Mouse (Mus musculus): ENCODE data around the gene Cacnb1. TPM values are rescaled to one million over a fixed set of nuclear protein-coding genes. Genes with fewer than 3 reads are reported as not detected.

Gene Cacnb1
- total and polyA plus RNA-seq, 3 experiments, result 2.3 to 4.4 TPM; not detected in 1

DNA sequence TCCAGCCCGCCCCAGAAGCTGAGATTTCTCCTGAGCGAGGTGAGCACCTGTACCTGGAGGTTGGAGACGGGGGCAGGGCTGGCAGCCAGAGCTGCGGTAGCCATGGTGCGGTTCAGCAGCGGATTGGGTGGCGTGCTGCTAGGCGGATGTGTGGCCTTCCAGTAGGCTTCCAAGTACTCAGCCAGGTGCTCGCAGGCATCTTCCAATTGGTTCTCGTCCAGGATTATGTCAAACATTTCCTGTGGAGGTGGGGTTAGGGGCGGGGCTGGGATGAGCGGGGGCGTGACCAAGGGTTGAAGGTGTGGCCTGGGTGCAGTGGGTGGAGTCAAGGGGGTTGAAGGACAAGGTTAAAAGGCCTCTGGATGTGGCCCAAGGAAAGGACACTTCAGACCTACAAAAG lies 17.8 kb downstream of the Cacnb1 start:
- Histone ChIP-seq H3K9ac (ENCODE audit: control insufficient read depth, low read depth, low read length, poor library complexity, severe bottlenecking) (no peak overlapping the region), H3K9me3 (replicated peaks; ENCODE audit: insufficient read depth, low read length) (no peaks in the 10 kb centered on the region), H3K27me3 (ENCODE audit: control insufficient read depth in 1 of 2, insufficient read depth in 2 of 2, low read length in 2 of 2) (no peaks in the 10 kb centered on the region), H3K27ac (ENCODE audit: control insufficient read depth, low read depth, low read length) (no peak overlapping the region), H3K79me2 (ENCODE audit: control insufficient read depth, insufficient read depth, low read length, poor library complexity) (no peaks in the 10 kb centered on the region), H3K4me1 (ENCODE audit: control insufficient read depth in 1 of 2, insufficient read depth in 2 of 2, low read length in 2 of 2) (peaks cover 0 to under 1% of the 10 kb centered on the region in 2 experiments; a peak in 1 of 4 replicates), H3K4me3 (ENCODE audit: control insufficient read depth in 1 of 2, insufficient read depth in 1 of 2, low read depth in 2 of 2, low read length in 2 of 2) (no peak overlapping the region), H3K36me3 (ENCODE audit: control insufficient read depth in 1 of 2, insufficient read depth in 2 of 2, low read length in 2 of 2) (no peaks in the 10 kb centered on the region)
- no peak for TF ChIP-seq NELFE (IDR thresholded peaks at IDR 0.05; ENCODE audit: low read depth, low read length)
- no peak for DNase-seq (ENCODE audit: low read depth, low spot score)

DNA sequence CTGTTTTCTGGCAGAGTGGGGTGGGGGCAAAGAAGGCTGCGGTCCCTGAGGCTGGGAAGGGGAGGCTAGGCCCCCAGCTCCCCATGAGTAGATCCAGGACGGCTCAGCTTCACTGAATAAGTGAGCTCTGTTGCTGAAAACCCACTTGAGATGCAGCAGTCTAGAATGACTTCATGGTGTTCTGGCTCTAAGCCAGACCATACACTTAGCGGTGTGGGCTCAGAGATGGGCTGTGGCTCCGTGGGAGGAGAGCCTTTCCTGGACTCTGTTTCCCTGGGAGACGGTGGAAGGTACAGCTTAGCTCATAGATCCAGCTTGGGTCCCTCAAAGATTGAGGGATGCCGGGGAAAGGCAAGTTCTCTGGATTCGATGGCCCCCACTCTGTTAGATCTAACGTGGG lies 18.7 kb downstream of the Cacnb1 start:
- Histone ChIP-seq H3K9ac (ENCODE audit: control insufficient read depth, low read depth, low read length, poor library complexity, severe bottlenecking) (no peak overlapping the region), H3K4me3 (ENCODE audit: control insufficient read depth in 1 of 2, insufficient read depth in 1 of 2, low read depth in 2 of 2, low read length in 2 of 2) (no peak overlapping the region), H3K36me3 (ENCODE audit: control insufficient read depth in 1 of 2, insufficient read depth in 2 of 2, low read length in 2 of 2) (peaks cover 0 to 4% of the 10 kb centered on the region in 2 experiments; a peak in 2 of 4 replicates), H3K4me1 (ENCODE audit: control insufficient read depth in 1 of 2, insufficient read depth in 2 of 2, low read length in 2 of 2) (peaks cover 3 to 10% of the 10 kb centered on the region in 2 experiments; a peak in 3 of 4 replicates), H3K9me3 (replicated peaks; ENCODE audit: insufficient read depth, low read length) (no peaks in the 10 kb centered on the region), H3K79me2 (ENCODE audit: control insufficient read depth, insufficient read depth, low read length, poor library complexity) (no peaks in the 10 kb centered on the region), H3K27ac (ENCODE audit: control insufficient read depth, low read depth, low read length) (no peak overlapping the region), H3K27me3 (ENCODE audit: control insufficient read depth in 1 of 2, insufficient read depth in 2 of 2, low read length in 2 of 2) (no peaks in the 10 kb centered on the region)
- DNase-seq (ENCODE audit: low read depth, low spot score), result no peak
- TF ChIP-seq TAL1 (IDR thresholded peaks at IDR 0.05; ENCODE audit: low read length) (no peak), HCFC1 (IDR thresholded peaks at IDR 0.05; ENCODE audit: low read depth, low read length) (no peak), ZMIZ1 (IDR thresholded peaks at IDR 0.05; ENCODE audit: low read depth, low read length) (no peak)

DNA sequence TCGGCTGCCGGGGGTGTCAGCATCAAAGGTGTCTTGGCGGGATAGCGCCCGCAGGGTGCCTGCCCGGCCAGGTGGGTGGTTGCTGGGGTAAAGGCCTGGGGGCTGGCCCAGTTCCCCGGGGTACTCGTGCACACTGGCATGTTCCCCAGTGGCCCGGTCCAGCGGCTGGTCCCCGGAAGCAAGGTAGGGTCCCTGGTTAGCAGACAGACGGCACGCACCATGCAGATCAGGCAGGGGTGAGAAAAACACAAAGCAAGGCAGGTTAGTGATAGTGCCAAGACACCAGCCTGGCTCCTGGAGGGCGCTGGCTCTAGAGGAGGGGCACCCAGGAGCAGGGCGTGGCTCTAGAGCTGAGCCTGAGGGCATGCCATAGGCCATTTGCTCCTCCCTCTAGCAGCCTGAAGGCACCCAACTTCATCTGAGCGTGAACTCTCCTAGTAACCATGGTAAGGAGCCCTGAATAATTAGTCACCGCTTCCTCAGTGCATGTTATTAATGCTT lies 19.6 kb downstream of the Cacnb1 start:
- DNase-seq (ENCODE audit: low read depth, low spot score), result peak; percentile 20
- Histone ChIP-seq H3K4me3 (ENCODE audit: control insufficient read depth in 1 of 2, insufficient read depth in 1 of 2, low read depth in 2 of 2, low read length in 2 of 2) (no peak overlapping the region), H3K36me3 (ENCODE audit: control insufficient read depth in 1 of 2, insufficient read depth in 2 of 2, low read length in 2 of 2) (peaks cover 0 to 6% of the 10 kb centered on the region in 2 experiments; a peak in 2 of 4 replicates), H3K27ac (ENCODE audit: control insufficient read depth, low read depth, low read length) (no peak overlapping the region), H3K4me1 (ENCODE audit: control insufficient read depth in 1 of 2, insufficient read depth in 2 of 2, low read length in 2 of 2) (peaks cover 5 to 16% of the 10 kb centered on the region in 2 experiments; a peak in 3 of 4 replicates), H3K9me3 (replicated peaks; ENCODE audit: insufficient read depth, low read length) (no peaks in the 10 kb centered on the region), H3K27me3 (ENCODE audit: control insufficient read depth in 1 of 2, insufficient read depth in 2 of 2, low read length in 2 of 2) (no peaks in the 10 kb centered on the region), H3K9ac (ENCODE audit: control insufficient read depth, low read depth, low read length, poor library complexity, severe bottlenecking) (no peak overlapping the region), H3K79me2 (ENCODE audit: control insufficient read depth, insufficient read depth, low read length, poor library complexity) (no peaks in the 10 kb centered on the region)
- no peak for TF ChIP-seq MYB (IDR thresholded peaks at IDR 0.05; ENCODE audit: low read depth, low read length)
- no peak for TF ChIP-seq MYC (IDR thresholded peaks at IDR 0.05; ENCODE audit: low read depth, low read length)
- no peak for TF ChIP-seq MAFK (IDR thresholded peaks at IDR 0.05; ENCODE audit: borderline replicate concordance, low read depth, low read length)
- TF ChIP-seq E2F4 (IDR thresholded peaks at IDR 0.05; ENCODE audit: borderline replicate concordance, low read depth, low read length), result no peak
- no peak for TF ChIP-seq SIN3A (IDR thresholded peaks at IDR 0.05; ENCODE audit: low read length)
- TF ChIP-seq MAZ (IDR thresholded peaks at IDR 0.05; ENCODE audit: low read depth, low read length), result no peak
- no peak for TF ChIP-seq HCFC1 (IDR thresholded peaks at IDR 0.05; ENCODE audit: low read depth, low read length)
- TF ChIP-seq SMC3 (IDR thresholded peaks at IDR 0.05; ENCODE audit: low read depth, low read length), result no peak
- no peak for TF ChIP-seq ZMIZ1 (IDR thresholded peaks at IDR 0.05; ENCODE audit: low read depth, low read length)
- TF ChIP-seq RCOR1 (IDR thresholded peaks at IDR 0.05; ENCODE audit: low read depth, low read length), result no peak

Data from MEL (cell line).